Mouse (Mus musculus) left cerebral cortex, adult 2 months (tissue): ENCODE results near the gene Rab33b. TPM values are rescaled to one million over a fixed set of nuclear protein-coding genes. Genes with fewer than 3 reads are reported as not detected.
A peak's percentile ranks its signal among the peaks of the same experiment; 100 is the strongest.
"Not testable (repeated sequence)": the region's sequence is repeated elsewhere in the genome, so short reads cannot be mapped to it uniquely, and the experiment has no call there.

Source experiments
- DNase-seq, 2 experiments: peaks; one replicate each; pipeline ENCODE4 v3.0.0; 2021 to 2022; ENCODE audit warnings: low spot score in 2 of 2, mixed read lengths in 1 of 2; ENCODE audit errors: extremely low spot score in 1 of 2
- H3K27ac ChIP-seq: fragments of 200-600 bp; 2 replicates; pipeline ENCODE4 v1.8.1; 2022
- H3K4me3 ChIP-seq: fragments of 200-600 bp; 2 replicates; pipeline ENCODE4 v1.8.1; 2022
- CTCF ChIP-seq: fragments of 200-600 bp; IDR thresholded peaks from 2 replicates; pipeline ENCODE4 v1.8.1; 2022; ENCODE audit warnings: antibody characterized with exemption, mild to moderate bottlenecking, moderate library complexity
- intact Hi-C: fragments of 180-260 bp; cut with DNase I; formaldehyde crosslinking; loops from one replicate; pipeline ENCODE4 v1.15.1; 2025
- long read RNA-seq, 2 experiments: library from polyadenylated mRNA; stranded (forward); transcript quantifications; one replicate each; pipeline ENCODE4 v2.0.0; 2021; ENCODE audit warnings: borderline mapping rate in 2 of 2
- total RNA-seq, 2 experiments: library from RNA; stranded (reverse); gene quantifications; 2 replicates each; pipeline ENCODE4 v1.2.3; 2021

Rab33b gene
- 10 to 100 TPM; 19.2 to 20.8 TPM for total RNA-seq
- long read RNA-seq, experiment 1, transcript Rab33b-201 (2 exons, 3,492 nt) = major isoform, 55 of 57 reads
- long read RNA-seq, experiment 1, partial matches to known transcripts = 0 of 57 reads
- long read RNA-seq, experiment 1, other reads (novel, unspliced or antisense) = 2 of 57 reads
- long read RNA-seq, experiment 2, transcript Rab33b-201 (2 exons, 3,492 nt) = major isoform, 40 of 40 reads
- long read RNA-seq, experiment 2, partial matches to known transcripts = 0 of 40 reads
- long read RNA-seq, experiment 2, other reads (novel, unspliced or antisense) = 0 of 40 reads

- peak; percentile 19 for TF ChIP-seq CTCF
- H3K4me3 ChIP-seq = peak within 1 kb of the TSS; percentile 94
- peak within 1 kb of the TSS; percentile 93 for H3K27ac ChIP-seq
- intact Hi-C loops = loop anchor here (10.0 kb wide), 1 partner anchor 171 kb away; no protein-coding TSS in a partner anchor
- peak; percentile 98 for DNase-seq
Observed at GRCm38 (mm10) chr3:51483741-51484359, at the start of gene Rab33b. TSS of gene Rab33b (plus strand) at chr3:51483920.

- intact Hi-C loops = not testable (repeated sequence)
Observed at GRCm38 (mm10) chr3:51434364-51434763, 49.4 kb upstream of the Rab33b start.

GRCm38 (mm10) chr3:51434871-51435595 lies 48.7 kb upstream of the Rab33b start:
- TF ChIP-seq CTCF = no peak
- intact Hi-C loops = no loop called here
- no peak overlapping the region for H3K4me3 ChIP-seq
- no peak for DNase-seq
- no peak overlapping the region for H3K27ac ChIP-seq

More at GRCm38 (mm10) chr3:51434364-51434763, 49.4 kb upstream of the Rab33b start:
- not testable (repeated sequence) for H3K27ac ChIP-seq, DNase-seq, H3K4me3 ChIP-seq
- TF ChIP-seq CTCF = peak; percentile 8; the same call in 1 of the 2 replicates

- Histone ChIP-seq H3K4me3 (no peak overlapping the region), H3K27ac (no peak overlapping the region)
- intact Hi-C loops = no loop called here
- no peak for TF ChIP-seq CTCF
- no peak for DNase-seq
Observed at GRCm38 (mm10) chr3:51468530-51468929, 15.2 kb upstream of the Rab33b start.

- no peak overlapping the region for H3K4me3 ChIP-seq
- DNase-seq = no peak
- no peak for TF ChIP-seq CTCF
- no peak overlapping the region for H3K27ac ChIP-seq
- intact Hi-C loops = no loop called here
Observed at GRCm38 (mm10) chr3:51475706-51476105, 8.0 kb upstream of the Rab33b start.

GRCm38 (mm10) chr3:51479893-51480292 lies 3.8 kb upstream of the Rab33b start:
- TF ChIP-seq CTCF = no peak
- H3K4me3 ChIP-seq = no peak overlapping the region
- no peak for DNase-seq
- H3K27ac ChIP-seq = no peak overlapping the region
- intact Hi-C loops = loop anchor here (10.0 kb wide), 1 partner anchor 175 kb away; no protein-coding TSS in a partner anchor

GRCm38 (mm10) chr3:51481059-51481458 lies 2.7 kb upstream of the Rab33b start:
- no peak overlapping the region for H3K4me3 ChIP-seq
- intact Hi-C loops = loop anchor here (1.0 to 10.0 kb wide), 2 partner anchors 174 to 761 kb away; no protein-coding TSS in a partner anchor
- peak in 1 of 2 experiments; percentile 51 for DNase-seq
- peak; percentile 82 for TF ChIP-seq CTCF
- H3K27ac ChIP-seq = no peak overlapping the region

GRCm38 (mm10) chr3:51481881-51482280 lies 1.8 kb upstream of the Rab33b start:
- no peak for TF ChIP-seq CTCF
- no peak overlapping the region for H3K4me3 ChIP-seq
- H3K27ac ChIP-seq = no peak overlapping the region
- intact Hi-C loops = loop anchor here (1.0 to 10.0 kb wide), 2 partner anchors 173 to 760 kb away; no protein-coding TSS in a partner anchor
- DNase-seq = no peak

- Histone ChIP-seq H3K27ac (no peak overlapping the region; the same call in 1 of the 2 replicates), H3K4me3 (no peak overlapping the region)
- no peak for TF ChIP-seq CTCF
- intact Hi-C loops = loop anchor here (10.0 kb wide), 1 partner anchor 172 kb away; no protein-coding TSS in a partner anchor
- DNase-seq = no peak
Observed at GRCm38 (mm10) chr3:51482781-51483180, 939 bp upstream of the Rab33b start.

GRCm38 (mm10) chr3:51484370-51484769 lies 650 bp downstream of the Rab33b start:
- Histone ChIP-seq H3K27ac (peak overlapping the region; percentile 93), H3K4me3 (peak overlapping the region; percentile 94)
- no peak for TF ChIP-seq CTCF
- DNase-seq = no peak
- intact Hi-C loops = loop anchor here (10.0 kb wide), 1 partner anchor 170 kb away; no protein-coding TSS in a partner anchor

- DNase-seq = no peak
- no peak for TF ChIP-seq CTCF
- H3K4me3 ChIP-seq = peak overlapping the region; percentile 94
- intact Hi-C loops = loop anchor here (10.0 kb wide), 1 partner anchor 169 kb away; no protein-coding TSS in a partner anchor
- no peak overlapping the region; the same call in 1 of the 2 replicates for H3K27ac ChIP-seq
Observed at GRCm38 (mm10) chr3:51485347-51485746, 1.6 kb downstream of the Rab33b start.
